Mouse (Mus musculus): ENCODE results near the gene L3mbtl1. TPM values are rescaled to one million over a fixed set of nuclear protein-coding genes. Genes with fewer than 3 reads are reported as not detected.

The L3mbtl1 gene
- polyA plus RNA-seq, 1 experiment from 2014 or later: not detected

GRCm38 (mm10) chr2:162930516-162931122 is 12.7 kb upstream of the L3mbtl1 start:
- H3K36me3 ChIP-seq (ENCODE audit: inconsistent target): peaks cover 23% of the 10 kb centered on the region
- peak overlapping the region; percentile 58 for H3K4me3 ChIP-seq (ENCODE audit: inconsistent target)
- H3K79me2 ChIP-seq (ENCODE audit: inconsistent target): peaks cover 25% of the 10 kb centered on the region
- 3% methylated on average over 18 of the region's 18 CpGs for WGBS (ENCODE audit: missing documents)
- peak overlapping the region; percentile 50 for H3K27ac ChIP-seq

- peaks cover 25% of the 10 kb centered on the region for H3K79me2 ChIP-seq (ENCODE audit: inconsistent target)
- peaks cover 28% of the 10 kb centered on the region for H3K36me3 ChIP-seq (ENCODE audit: inconsistent target)
- WGBS (ENCODE audit: missing documents): 3% methylated on average over 62 of the region's 68 CpGs
- H3K4me3 ChIP-seq (ENCODE audit: inconsistent target): peak within 1 kb of the TSS; percentile 58
- peak within 1 kb of the TSS; percentile 55 for H3K27ac ChIP-seq
These were observed 12.1 kb upstream of the L3mbtl1 start, which contains the start of gene Srsf6 for GRCm38 (mm10) chr2:162931123-162931673. Gene Srsf6 (plus strand): TSS chr2:162931528.

GRCm38 (mm10) chr2:162931674-162932650 is 11.3 kb upstream of the L3mbtl1 start:
- under 1% methylated on average over 83 of the region's 103 CpGs for WGBS (ENCODE audit: missing documents)
- H3K79me2 ChIP-seq (ENCODE audit: inconsistent target): peaks cover 30% of the 10 kb centered on the region

DNA sequence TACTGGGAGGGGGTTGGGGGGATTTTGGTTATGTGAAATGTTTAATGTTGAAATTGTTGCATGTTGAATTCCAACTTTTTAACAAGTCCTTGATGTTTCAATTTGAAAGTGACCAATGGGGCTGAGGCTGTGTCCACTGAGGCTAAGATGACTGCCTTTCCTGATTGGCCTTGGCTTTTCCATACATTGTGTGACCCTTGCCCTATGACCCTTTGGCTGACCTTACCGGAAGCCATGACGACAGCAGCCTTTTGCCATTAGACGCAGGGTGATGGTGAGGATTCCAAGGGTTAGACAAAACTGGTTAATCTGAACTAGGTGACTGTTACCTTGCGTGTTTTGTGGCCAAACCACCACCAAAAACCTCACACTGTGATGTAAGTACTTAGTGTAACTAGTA is 10.6 kb upstream of the L3mbtl1 start:
- Histone ChIP-seq H3K36me3 (ENCODE audit: inconsistent target) (peaks cover 41% of the 10 kb centered on the region), H3K79me2 (ENCODE audit: inconsistent target) (peaks cover 30% of the 10 kb centered on the region), H3K27ac (no peak overlapping the region), H3K4me3 (ENCODE audit: inconsistent target) (peak overlapping the region; percentile 42)
- 60% methylated on average over 4 of the region's 4 CpGs for WGBS (ENCODE audit: missing documents)

More at GRCm38 (mm10) chr2:162931674-162932650, 11.3 kb upstream of the L3mbtl1 start:
- H3K36me3 ChIP-seq (ENCODE audit: inconsistent target): peaks cover 36% of the 10 kb centered on the region
- peak overlapping the region; percentile 55 for H3K27ac ChIP-seq
- peak overlapping the region; percentile 42 for H3K4me3 ChIP-seq (ENCODE audit: inconsistent target)

DNA sequence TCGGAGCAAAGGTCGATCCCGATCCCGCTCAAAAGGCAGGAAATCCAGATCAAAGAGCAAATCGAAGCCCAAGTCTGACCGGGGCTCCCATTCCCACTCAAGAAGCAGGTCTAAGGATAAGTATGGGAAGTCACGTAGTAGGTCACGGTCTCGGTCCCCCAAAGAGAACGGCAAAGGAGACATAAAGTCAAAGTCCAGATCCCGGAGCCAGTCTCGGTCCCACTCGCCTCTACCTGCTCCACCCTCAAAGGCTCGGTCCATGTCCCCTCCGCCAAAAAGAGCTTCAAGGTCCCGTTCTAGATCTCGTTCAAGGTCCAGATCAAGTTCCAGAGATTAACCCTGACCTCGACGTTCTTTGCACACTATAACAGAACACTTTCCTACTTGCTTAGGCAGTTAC is 8.9 kb upstream of the L3mbtl1 start:
- H3K4me3 ChIP-seq (ENCODE audit: inconsistent target): no peak overlapping the region
- H3K79me2 ChIP-seq (ENCODE audit: inconsistent target): peaks cover 30% of the 10 kb centered on the region
- no peak overlapping the region for H3K27ac ChIP-seq
- H3K36me3 ChIP-seq (ENCODE audit: inconsistent target): peaks cover 41% of the 10 kb centered on the region
- WGBS (ENCODE audit: missing documents): 95% methylated on average over 19 of the region's 19 CpGs

DNA sequence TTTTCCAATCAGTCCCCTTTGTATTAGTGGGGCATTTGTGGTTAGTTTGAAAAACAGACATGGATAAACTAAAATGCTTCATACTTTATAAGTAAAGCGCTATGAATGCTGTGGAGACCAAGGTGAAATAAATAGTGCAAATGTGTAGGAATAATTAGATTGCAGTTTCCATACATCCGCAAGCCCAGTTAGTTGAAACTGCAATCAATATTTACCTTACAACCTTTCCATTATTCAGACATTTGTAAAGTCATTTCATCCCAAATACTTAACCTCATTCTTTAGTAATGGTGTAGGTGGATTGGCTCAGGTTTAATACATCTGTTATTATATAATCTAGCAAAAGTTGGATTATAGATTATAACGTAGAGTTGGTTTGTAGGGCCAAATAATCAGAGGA is 7.6 kb upstream of the L3mbtl1 start:
- 94% methylated on average over 3 of the region's 3 CpGs for WGBS (ENCODE audit: missing documents)
- Histone ChIP-seq H3K27ac (no peak overlapping the region), H3K79me2 (ENCODE audit: inconsistent target) (peaks cover 30% of the 10 kb centered on the region), H3K36me3 (ENCODE audit: inconsistent target) (peaks cover 41% of the 10 kb centered on the region), H3K4me3 (ENCODE audit: inconsistent target) (no peak overlapping the region)

DNA sequence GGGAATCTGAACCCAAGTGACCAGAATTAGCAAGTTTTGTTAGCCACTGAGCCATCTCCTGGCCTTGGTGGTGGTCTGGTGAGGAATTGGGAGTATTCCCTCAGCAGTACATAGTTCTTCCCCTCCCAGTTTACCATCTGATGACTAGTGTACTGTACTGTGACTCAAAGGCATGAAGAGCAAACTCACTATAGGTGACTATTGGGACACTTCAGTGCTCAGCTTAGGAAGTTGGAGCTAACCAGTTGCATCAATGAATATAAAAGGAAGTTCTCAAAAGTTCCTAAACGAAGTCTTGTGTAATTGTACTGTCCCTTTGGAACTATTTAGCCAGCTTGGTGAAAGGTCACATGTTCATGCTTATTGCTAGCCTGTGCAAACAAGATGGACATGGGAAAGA is 3.7 kb upstream of the L3mbtl1 start:
- H3K36me3 ChIP-seq (ENCODE audit: inconsistent target): peaks cover 29% of the 10 kb centered on the region

GRCm38 (mm10) chr2:162943931-162944330 is 659 bp downstream of the L3mbtl1 start:
- Histone ChIP-seq H3K79me2 (ENCODE audit: inconsistent target) (no peaks in the 10 kb centered on the region), H3K4me3 (ENCODE audit: inconsistent target) (no peak overlapping the region)
- WGBS (ENCODE audit: missing documents): 28% methylated on average over 10 of the region's 11 CpGs

More for the DNA sequence above, 3.7 kb upstream of the L3mbtl1 start:
- H3K4me3 ChIP-seq (ENCODE audit: inconsistent target): no peak overlapping the region
- H3K79me2 ChIP-seq (ENCODE audit: inconsistent target): peaks cover 7% of the 10 kb centered on the region; the same call in 1 of the 2 replicates
- WGBS (ENCODE audit: missing documents): 7% methylated on average over 1 of the region's 1 CpGs
- no peak overlapping the region for H3K27ac ChIP-seq

DNA sequence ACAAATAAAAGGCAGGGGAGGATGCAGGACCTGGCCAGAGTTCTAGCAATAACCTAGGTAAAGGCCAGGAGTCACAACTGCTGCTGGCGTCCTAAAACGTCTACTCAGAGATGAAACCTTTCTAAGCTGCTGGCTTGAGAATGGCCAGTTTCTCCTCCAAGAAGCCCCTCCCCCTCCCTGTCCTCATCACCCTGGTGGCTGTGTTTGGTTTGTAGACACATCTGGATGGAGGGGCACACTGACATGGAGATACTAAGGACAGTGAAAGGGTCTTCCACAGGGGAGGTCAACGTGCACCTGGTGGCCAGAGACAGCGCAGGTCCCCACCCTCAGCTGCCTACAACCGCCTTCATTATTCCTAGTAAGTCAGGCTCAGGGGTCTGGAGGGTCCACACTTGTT is 3.7 kb downstream of the L3mbtl1 start:
- Histone ChIP-seq H3K79me2 (ENCODE audit: inconsistent target) (no peaks in the 10 kb centered on the region), H3K27ac (no peak overlapping the region), H3K36me3 (ENCODE audit: inconsistent target) (no peaks in the 10 kb centered on the region), H3K4me3 (ENCODE audit: inconsistent target) (no peak overlapping the region)
- 95% methylated on average over 5 of the region's 5 CpGs for WGBS (ENCODE audit: missing documents)

More at GRCm38 (mm10) chr2:162943931-162944330, 659 bp downstream of the L3mbtl1 start:
- Histone ChIP-seq H3K36me3 (ENCODE audit: inconsistent target) (no peaks in the 10 kb centered on the region; the same call in 1 of the 2 replicates), H3K27ac (no peak overlapping the region)

DNA sequence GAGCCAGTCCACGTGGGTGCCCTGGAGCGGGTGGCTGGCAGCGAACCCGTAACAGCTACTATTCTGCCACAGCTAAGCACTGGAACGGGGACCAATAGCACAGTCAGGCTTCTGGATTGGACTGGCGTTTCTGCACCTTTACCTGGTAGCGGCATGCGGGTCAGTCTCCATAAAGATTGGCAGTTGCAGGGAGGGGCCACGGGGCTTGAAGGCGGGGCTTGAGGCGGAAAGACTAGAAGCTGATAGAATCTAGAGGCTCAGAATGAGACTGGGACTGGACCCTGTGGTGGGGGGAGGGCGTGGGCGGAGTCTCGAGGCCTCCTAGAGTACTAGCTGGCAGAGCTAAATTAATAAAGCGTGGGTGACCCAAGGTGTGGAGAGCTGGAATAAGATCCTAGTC is 4.5 kb downstream of the L3mbtl1 start:
- no peak overlapping the region for H3K4me3 ChIP-seq (ENCODE audit: inconsistent target)
- 58% methylated on average over 15 of the region's 15 CpGs for WGBS (ENCODE audit: missing documents)
- no peaks in the 10 kb centered on the region for H3K36me3 ChIP-seq (ENCODE audit: inconsistent target)
- H3K27ac ChIP-seq: no peak overlapping the region
- H3K79me2 ChIP-seq (ENCODE audit: inconsistent target): no peaks in the 10 kb centered on the region

GRCm38 (mm10) chr2:162948221-162948620 is 4.9 kb downstream of the L3mbtl1 start:
- Histone ChIP-seq H3K79me2 (ENCODE audit: inconsistent target) (no peaks in the 10 kb centered on the region), H3K27ac (no peak overlapping the region), H3K4me3 (ENCODE audit: inconsistent target) (no peak overlapping the region), H3K36me3 (ENCODE audit: inconsistent target) (no peaks in the 10 kb centered on the region)
- 54% methylated on average over 14 of the region's 14 CpGs for WGBS (ENCODE audit: missing documents)

GRCm38 (mm10) chr2:162950776-162951175 is 7.5 kb downstream of the L3mbtl1 start:
- Histone ChIP-seq H3K4me3 (ENCODE audit: inconsistent target) (no peak overlapping the region), H3K27ac (no peak overlapping the region), H3K36me3 (ENCODE audit: inconsistent target) (no peaks in the 10 kb centered on the region), H3K79me2 (ENCODE audit: inconsistent target) (no peaks in the 10 kb centered on the region)
- WGBS (ENCODE audit: missing documents): 100% methylated on average over 2 of the region's 2 CpGs

- Histone ChIP-seq H3K36me3 (ENCODE audit: inconsistent target) (no peaks in the 10 kb centered on the region), H3K79me2 (ENCODE audit: inconsistent target) (no peaks in the 10 kb centered on the region), H3K4me3 (ENCODE audit: inconsistent target) (no peak overlapping the region), H3K27ac (no peak overlapping the region)
- 100% methylated on average over 2 of the region's 2 CpGs for WGBS (ENCODE audit: missing documents)
These were observed 13.6 kb downstream of the L3mbtl1 start for GRCm38 (mm10) chr2:162956843-162957242.

DNA sequence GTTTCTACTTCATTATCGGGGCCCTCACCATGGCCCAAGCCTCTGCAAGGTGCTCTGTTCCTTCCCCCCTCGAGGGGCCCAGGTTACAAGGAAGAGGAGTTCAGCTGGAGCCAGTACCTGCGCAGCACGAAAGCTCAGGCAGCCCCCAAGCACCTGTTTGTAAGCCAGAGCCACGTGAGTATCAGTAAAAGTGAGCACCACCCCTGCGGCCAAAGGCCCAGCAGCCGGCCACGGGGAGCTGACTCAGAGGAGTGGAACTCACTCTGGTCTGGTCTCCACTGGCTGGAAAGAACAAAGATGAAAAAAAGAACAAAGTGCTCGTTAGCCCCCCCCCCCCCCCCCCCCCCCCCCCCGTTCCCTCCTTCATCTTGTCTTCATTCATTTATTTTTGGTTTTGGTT is 18.0 kb downstream of the L3mbtl1 start:
- no peak overlapping the region for H3K4me3 ChIP-seq (ENCODE audit: inconsistent target)

More for the DNA sequence above, 18.0 kb downstream of the L3mbtl1 start:
- 78% methylated on average over 8 of the region's 10 CpGs for WGBS (ENCODE audit: missing documents)
- Histone ChIP-seq H3K27ac (no peak overlapping the region), H3K36me3 (ENCODE audit: inconsistent target) (no peaks in the 10 kb centered on the region), H3K79me2 (ENCODE audit: inconsistent target) (no peaks in the 10 kb centered on the region)
